Mouse (Mus musculus): ENCODE results near the gene Poc1a.

Gene Poc1a

GRCm38 (mm10) chr9:106280808-106281544 lies at the start of gene Poc1a:
TSS of gene Poc1a (plus strand) at chr9:106281061.
- DNase-seq (ENCODE audit: low read depth, low spot score) = peak; percentile 91

- DNase-seq (ENCODE audit: low read depth, low spot score) = no peak
These were observed 49.6 kb upstream of the Poc1a start for GRCm38 (mm10) chr9:106231220-106231619.

GRCm38 (mm10) chr9:106231816-106232215 lies 49.0 kb upstream of the Poc1a start:
- DNase-seq (ENCODE audit: low read depth, low spot score) = no peak

GRCm38 (mm10) chr9:106232956-106233355 lies 47.9 kb upstream of the Poc1a start:
- DNase-seq (ENCODE audit: low read depth, low spot score) = no peak

DNA sequence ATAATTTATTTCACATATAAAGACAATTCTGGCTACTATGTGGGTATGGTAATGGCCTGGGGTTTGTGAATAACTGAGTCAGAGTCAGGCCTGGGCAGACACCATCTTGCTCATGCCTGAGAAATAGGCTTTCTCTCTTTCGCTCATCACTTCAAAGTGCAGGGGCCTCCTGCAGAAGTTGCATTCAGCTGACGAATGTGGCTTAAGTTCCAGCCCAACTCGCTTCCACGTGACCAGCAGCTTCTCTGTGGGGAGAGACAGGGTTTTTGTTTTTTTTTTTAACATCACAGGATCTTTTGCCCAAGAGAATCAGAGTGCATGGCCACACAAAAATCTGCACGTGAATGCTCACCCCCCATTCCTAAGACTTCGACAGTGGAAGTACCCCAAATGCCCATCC lies 46.9 kb upstream of the Poc1a start:
- no peak for DNase-seq (ENCODE audit: low read depth, low spot score)

DNA sequence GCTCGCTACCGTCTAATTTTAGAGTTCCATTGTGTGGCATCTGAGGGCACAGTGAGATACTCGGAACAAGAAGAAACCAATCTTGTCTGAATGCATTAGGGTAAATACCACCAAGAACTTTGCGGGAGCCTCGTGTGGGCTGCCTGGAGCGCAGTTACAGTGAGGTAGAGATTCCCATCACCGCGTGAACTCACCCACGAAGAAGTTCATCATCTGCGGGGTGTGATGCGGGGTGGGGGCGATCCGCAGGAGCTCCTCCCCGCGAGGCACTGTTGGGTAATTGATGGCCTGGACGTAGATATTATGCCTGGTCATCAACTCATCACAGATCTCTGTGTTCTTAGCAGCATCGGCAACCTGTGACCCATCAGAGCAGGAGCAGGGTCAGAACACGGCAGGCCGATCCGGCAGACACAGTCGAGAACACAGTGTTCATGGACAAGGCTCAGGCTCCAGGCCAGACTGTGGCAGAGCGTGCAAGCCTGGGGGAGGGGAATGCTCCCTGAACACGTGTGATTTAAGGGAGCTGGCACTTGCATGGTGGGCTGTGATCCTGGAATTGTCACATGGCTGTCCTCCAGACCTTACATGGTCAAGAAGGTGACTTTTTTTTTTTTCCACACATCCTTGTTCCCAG lies 45.5 kb upstream of the Poc1a start:
- DNase-seq (ENCODE audit: low read depth, low spot score) = no peak

DNA sequence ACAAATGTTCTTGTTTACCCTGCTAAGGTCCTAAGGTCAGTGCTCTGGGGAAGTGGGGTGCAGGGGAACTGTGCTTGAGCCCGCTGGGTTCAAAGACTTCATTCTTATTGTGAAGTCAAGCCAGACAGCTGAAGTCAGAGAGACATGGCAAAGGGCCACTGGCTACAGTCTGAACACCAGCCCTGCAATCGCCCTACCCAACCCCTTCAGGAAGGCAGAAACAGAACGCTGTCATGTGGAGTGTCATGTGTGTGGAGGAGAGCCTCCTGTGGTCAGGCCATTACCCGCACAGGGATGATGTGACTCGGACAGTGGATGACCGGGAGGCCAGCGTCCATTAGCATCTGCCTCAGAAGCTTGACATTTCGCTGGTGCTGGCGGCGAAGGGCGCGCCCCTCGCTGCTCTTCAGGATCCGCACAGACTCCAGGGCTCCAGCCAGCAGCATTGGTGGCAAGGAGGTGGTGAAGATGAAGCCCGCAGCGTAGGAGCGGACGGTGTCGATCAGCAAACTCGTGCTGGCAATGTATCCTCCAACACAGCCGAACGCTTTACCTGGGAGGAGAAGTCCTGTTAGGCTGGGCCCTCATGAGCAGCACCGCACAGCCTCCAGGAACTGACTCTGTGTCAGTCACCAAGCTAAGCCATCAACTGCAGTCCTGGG lies 44.6 kb upstream of the Poc1a start:
- no peak for DNase-seq (ENCODE audit: low read depth, low spot score)

DNA sequence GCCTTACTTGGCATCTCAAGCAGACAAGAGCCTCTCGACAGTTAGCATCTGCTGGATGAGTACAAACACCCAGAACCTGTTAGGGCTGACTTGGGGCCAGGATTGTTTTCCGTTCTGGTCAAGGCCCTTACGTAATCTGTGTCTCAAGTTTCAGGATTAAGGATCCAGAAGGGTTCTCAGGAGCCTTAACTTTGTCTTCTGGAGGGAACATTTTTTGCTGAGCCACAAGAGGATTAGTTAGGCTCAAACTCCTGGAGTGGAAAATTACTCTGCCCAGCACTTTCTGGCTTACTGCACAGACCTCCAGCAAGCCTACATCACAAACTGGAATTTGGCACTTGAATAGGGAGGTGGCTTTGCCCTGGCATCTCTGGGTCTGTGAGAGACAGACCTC lies 44.0 kb upstream of the Poc1a start:
- no peak for DNase-seq (ENCODE audit: low read depth, low spot score)

DNA sequence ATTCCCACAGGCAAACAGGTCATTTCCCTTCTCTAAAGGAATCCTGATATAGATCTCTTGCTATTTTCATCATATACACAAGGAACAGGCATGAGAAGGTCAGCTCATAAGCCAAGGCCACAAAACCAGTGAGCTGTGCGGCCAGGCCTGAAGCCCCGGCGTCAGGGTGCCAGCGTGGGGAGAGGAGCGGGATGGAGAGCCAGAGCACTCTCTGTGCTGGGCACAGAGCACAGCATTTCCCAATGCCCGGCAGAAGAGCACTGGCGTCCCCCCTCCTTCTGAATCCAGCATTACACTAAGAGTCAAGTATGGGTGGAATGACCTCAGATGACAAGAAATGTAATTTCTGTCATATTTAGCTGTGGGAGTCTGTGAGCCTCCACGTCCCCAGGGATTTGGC lies 43.5 kb upstream of the Poc1a start:
- no peak for DNase-seq (ENCODE audit: low read depth, low spot score)

DNA sequence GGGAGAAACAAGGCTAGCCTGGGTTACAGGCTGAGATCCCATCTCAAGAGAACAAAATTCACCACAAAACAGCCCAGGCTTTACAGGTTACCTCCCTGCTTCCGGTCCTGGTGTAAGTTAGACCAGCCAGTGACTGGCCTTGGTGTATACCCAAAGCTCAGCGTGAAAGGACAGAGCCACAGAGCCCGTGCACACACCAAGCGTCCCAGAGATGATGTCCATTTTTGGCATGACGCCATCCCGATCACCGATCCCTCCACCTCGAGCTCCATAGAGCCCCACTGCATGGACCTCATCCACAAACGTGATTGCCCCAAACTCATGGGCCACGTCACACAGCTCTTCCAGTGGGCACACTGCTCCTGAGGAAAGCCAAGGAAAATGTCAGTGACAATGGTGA lies 43.0 kb upstream of the Poc1a start:
- DNase-seq (ENCODE audit: low read depth, low spot score) = no peak

DNA sequence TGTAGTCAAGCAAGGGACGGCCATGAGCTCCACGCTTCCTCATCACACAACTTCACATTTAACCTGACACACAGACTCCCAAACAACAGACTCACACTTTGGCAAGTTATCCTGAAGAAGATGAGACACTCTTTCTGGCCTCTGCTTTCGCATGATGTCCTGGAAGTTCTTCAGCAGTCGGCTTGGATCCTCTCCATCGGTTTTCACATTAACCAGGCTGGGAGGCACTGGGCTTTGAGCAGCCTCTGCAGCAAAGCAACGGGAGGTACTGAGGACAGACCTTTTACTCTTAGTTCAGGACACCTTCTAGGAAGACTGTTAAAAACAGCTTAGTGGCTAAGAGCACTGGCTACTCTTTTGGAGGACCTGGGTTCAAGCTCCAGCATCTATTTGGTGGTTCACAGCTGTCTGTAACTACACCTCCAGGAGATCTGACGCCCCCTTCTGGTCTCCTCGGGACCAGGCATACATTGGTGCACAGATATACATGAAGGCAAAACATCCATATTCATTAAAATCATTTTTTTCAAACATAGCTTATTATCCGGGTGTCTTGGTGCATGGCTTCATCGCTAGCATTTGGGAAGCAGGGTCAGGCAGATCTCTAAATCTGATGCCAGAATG lies 39.2 kb upstream of the Poc1a start:
- no peak for DNase-seq (ENCODE audit: low read depth, low spot score)

GRCm38 (mm10) chr9:106242813-106243488 lies 37.9 kb upstream of the Poc1a start:
- no peak for DNase-seq (ENCODE audit: low read depth, low spot score)

GRCm38 (mm10) chr9:106249550-106249949 lies 31.3 kb upstream of the Poc1a start:
- DNase-seq (ENCODE audit: low read depth, low spot score) = no peak

DNA sequence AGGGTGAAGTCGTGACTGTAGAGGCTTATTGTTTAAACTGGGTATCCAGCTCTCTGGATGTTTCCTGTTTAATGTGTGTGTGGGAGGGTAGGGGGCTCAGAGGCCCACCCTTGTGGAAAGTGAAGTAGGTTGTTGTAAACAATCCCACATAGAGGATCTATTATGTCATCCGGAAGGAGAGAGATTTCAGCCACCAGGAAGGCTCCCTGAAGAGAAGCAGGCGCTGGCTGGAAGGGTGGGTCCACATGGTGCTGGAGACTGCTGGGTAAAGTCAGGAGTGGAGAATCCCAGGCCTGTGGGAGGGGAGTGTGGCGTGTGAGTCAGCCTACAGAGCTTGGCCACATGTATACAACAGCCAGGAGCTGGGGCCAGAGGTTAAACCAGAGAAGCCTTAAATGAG lies 30.6 kb upstream of the Poc1a start:
- no peak for DNase-seq (ENCODE audit: low read depth, low spot score)

DNA sequence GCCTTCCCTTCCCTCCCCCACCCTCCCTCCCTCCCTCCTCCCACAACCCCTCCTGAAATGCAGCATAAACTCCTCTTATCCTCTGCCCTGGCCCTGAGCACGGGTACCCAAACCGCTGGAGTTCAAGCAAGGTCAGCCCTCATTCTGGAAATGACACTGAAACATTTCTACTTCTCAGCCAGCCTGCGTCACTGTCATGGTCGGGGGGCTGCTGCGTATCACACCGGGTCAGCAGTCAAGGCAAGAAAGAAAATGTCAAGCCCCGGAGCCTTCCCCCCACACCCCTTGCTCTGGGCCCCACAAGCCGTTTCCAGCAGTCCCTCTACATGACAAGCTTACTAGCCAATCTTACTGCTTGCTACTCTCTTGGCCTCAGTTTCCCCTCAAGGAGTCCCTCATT lies 29.8 kb upstream of the Poc1a start:
- DNase-seq (ENCODE audit: low read depth, low spot score) = no peak

DNA sequence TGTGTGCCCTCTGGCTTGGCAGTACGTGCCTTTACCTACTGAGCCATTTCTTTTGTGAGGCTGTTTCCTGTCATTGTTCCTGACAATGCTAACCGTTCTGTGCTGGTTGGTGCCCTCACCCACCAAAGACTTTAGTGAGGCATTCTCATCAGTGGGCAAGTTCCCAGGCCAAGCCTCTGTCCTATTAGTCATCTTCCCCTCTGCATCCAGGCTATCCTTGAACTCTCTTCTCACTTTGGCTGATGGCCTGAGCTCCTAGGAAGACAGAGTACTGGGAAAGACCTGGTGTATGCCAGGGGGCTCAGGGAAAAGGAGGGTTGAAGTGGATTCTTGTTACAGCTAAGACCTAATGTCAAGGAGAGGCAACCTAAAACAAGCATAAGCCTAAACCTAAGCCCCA lies 26.9 kb upstream of the Poc1a start:
- no peak for DNase-seq (ENCODE audit: low read depth, low spot score)

DNA sequence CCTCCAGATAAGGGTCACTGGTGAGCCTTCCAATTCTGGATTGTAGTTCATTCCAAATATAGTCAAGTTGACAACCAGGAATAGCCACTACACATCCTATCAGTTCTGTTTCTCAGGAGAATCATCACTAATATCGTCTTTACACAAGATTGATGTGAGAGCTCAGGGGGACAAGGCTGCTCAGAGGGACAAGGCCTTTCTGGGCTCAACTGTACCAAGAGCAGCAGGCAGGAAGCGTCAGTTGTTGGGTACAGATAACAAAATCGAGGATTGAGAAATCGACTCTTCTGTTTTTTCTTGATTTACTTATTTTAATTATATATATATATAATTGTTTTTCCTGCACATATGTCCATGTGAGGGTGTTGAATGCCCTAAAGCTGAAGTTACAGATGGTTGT lies 22.4 kb upstream of the Poc1a start:
- DNase-seq (ENCODE audit: low read depth, low spot score) = no peak

DNA sequence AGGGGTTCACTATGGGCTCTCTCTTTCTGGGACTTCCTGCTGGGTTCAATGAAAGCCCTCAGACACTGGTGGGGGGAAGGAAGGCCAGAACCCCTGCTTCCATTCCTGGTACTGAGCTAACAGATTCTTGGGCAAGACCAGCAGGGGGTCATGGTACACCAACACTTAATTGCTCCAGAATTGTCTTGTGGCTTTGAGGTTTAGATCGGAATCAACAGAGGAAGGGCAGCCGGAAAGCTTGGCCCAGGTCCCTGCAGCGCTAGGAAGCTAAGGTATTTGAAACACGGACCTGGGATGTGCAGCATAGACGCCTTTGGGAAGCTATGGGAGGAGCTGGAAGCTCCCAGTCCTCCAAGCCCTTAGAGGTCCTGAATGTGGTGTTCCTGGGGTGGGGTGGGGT lies 21.9 kb upstream of the Poc1a start:
- DNase-seq (ENCODE audit: low read depth, low spot score) = no peak

- DNase-seq (ENCODE audit: low read depth, low spot score) = no peak
These were observed 19.8 kb upstream of the Poc1a start for GRCm38 (mm10) chr9:106261058-106261457.

GRCm38 (mm10) chr9:106261491-106261890 lies 19.4 kb upstream of the Poc1a start:
- no peak for DNase-seq (ENCODE audit: low read depth, low spot score)

- DNase-seq (ENCODE audit: low read depth, low spot score) = no peak
These were observed 18.8 kb upstream of the Poc1a start for GRCm38 (mm10) chr9:106262075-106262474.

DNA sequence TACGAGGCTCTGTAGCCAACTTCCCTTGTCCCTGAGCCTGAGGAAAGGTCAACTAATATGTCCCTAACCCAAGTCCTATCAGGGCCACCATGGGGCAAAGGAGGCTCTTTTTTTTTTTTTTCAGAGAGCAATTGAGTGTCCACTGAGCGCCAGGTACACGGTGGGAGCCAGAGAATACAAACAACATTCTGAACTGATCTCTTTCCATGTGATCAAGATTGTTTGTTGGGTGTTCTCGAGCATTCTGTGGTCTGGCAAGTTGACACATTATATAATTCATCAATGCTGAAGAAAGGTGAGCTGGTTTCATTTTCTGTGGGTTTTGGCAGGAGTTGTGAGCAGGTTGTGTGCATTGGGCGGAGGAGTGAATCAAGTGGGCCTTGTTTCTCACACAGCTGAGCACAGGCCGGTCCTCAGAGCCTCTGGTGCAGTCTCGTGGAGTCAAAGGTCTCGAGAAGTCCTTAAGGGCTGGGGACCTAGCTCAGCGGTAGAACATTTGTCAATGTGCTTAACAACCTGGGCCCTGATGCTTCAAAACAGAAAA lies 17.4 kb upstream of the Poc1a start:
- DNase-seq (ENCODE audit: low read depth, low spot score) = no peak
